Mouse (Mus musculus) forebrain, embryonic 11.5 days (tissue): ENCODE results near the gene Eif5a. TPM values are rescaled to one million over a fixed set of nuclear protein-coding genes. Genes with fewer than 3 reads are reported as not detected.

Experiments used
- ATAC-seq: fragments of 200-750 bp; cut with Nextera tagmentation; replicated peaks from 2 replicates; pipeline ENCODE4 v1.8.0; 2017; ENCODE audit warnings: moderate TSS enrichment; ENCODE audit not compliant: low FRiP score
- DNase-seq: peaks from one replicate; pipeline ENCODE4 v3.0.0-alpha.2; 2017; ENCODE audit warnings: low spot score
- H3K27ac ChIP-seq: fragments of 300-500 bp; sonication (generic); 2 replicates; pipeline ENCODE4 v1.5.1; 2014; ENCODE audit warnings: low read depth, low read length
- H3K27me3 ChIP-seq: fragments of 300-500 bp; sonication (generic); 2 replicates; pipeline ENCODE4 v1.6.1; 2014; ENCODE audit warnings: mild to moderate bottlenecking, low read length, mixed read lengths; ENCODE audit not compliant: control insufficient read depth, insufficient read depth
- H3K36me3 ChIP-seq: fragments of 300-500 bp; sonication (generic); 2 replicates; pipeline ENCODE4 v1.6.1; 2014; ENCODE audit warnings: mild to moderate bottlenecking, low read length, moderate library complexity, mixed read lengths; ENCODE audit not compliant: control insufficient read depth, insufficient read depth
- H3K4me1 ChIP-seq: fragments of 300-500 bp; sonication (generic); replicated peaks from 2 replicates; pipeline ENCODE4 v1.6.1; 2014; ENCODE audit warnings: low read length, mixed read lengths; ENCODE audit not compliant: control insufficient read depth, insufficient read depth
- H3K4me2 ChIP-seq: fragments of 300-500 bp; sonication (generic); 2 replicates; pipeline ENCODE4 v1.6.1; 2014; ENCODE audit warnings: low read depth, mild to moderate bottlenecking, low read length, moderate library complexity, mixed read lengths; ENCODE audit not compliant: severe bottlenecking
- H3K4me3 ChIP-seq: fragments of 300-500 bp; sonication (generic); 2 replicates; pipeline ENCODE4 v1.5.1; 2014; ENCODE audit warnings: low read depth, low read length
- H3K9ac ChIP-seq: fragments of 300-500 bp; sonication (generic); 2 replicates; pipeline ENCODE4 v1.6.1; 2014; ENCODE audit warnings: low read length
- H3K9me3 ChIP-seq: fragments of 300-500 bp; sonication (generic); 2 replicates; pipeline ENCODE4 v1.6.1; 2016; ENCODE audit warnings: low read length, mixed read lengths; ENCODE audit not compliant: control insufficient read depth
- WGBS: fragments of 180-500 bp; shearing (Covaris S2); extraction: QIAGEN DNeasy Blood & Tissue Kit; methylation state at CpG from one replicate; pipeline ENCODE4 v1.1.7; 2014; 5-methylcytosine and 5-hydroxymethylcytosine counted together
- polyA plus RNA-seq: library from polyadenylated mRNA; unstranded; fragments of >200 nt; fragmentation: Nextera tagmentation; extraction: Ambion mirVana; gene quantifications from 2 replicates; pipeline ENCODE4 v1.2.1, GENCODE M21; 2014

The Eif5a gene
- polyA plus RNA-seq, 1 experiment from 2014 or later, result 2,045 TPM

- peaks cover 12% of the 10 kb centered on the region for H3K4me1 ChIP-seq
- DNase-seq (no peak), ATAC-seq (no peak)
- no peak overlapping the region for H3K9ac ChIP-seq
- no peak overlapping the region for H3K4me2 ChIP-seq
- WGBS, result 25% methylated on average over 9 of the region's 9 CpGs
- H3K36me3 ChIP-seq, result no peaks in the 10 kb centered on the region
- H3K9me3 ChIP-seq, result no peaks in the 10 kb centered on the region
- H3K27ac ChIP-seq, result no peak overlapping the region
- peaks cover 30% of the 10 kb centered on the region for H3K27me3 ChIP-seq
- no peak overlapping the region for H3K4me3 ChIP-seq
Measured at GRCm38 (mm10) chr11:69938401-69938979, 16.7 kb upstream of the Eif5a start.

GRCm38 (mm10) chr11:69937834-69938233 lies 16.1 kb upstream of the Eif5a start:
- Histone ChIP-seq H3K27ac (no peak overlapping the region), H3K4me2 (no peak overlapping the region), H3K9ac (no peak overlapping the region), H3K4me3 (no peak overlapping the region), H3K27me3 (peaks cover 30% of the 10 kb centered on the region), H3K4me1 (peaks cover 12% of the 10 kb centered on the region), H3K36me3 (no peaks in the 10 kb centered on the region), H3K9me3 (no peaks in the 10 kb centered on the region)
- ATAC-seq (no peak), DNase-seq (no peak)
- WGBS, result 72% methylated on average over 5 of the region's 5 CpGs

GRCm38 (mm10) chr11:69937385-69937784 lies 15.6 kb upstream of the Eif5a start:
- no peak overlapping the region for H3K9ac ChIP-seq

GRCm38 (mm10) chr11:69936714-69937347 lies 15.1 kb upstream of the Eif5a start:
- Histone ChIP-seq H3K9ac (peak overlapping the region; percentile 68; the same call in 1 of the 2 replicates), H3K36me3 (no peaks in the 10 kb centered on the region), H3K27me3 (peaks cover 30% of the 10 kb centered on the region), H3K9me3 (no peaks in the 10 kb centered on the region), H3K4me1 (peaks cover 12% of the 10 kb centered on the region), H3K4me2 (peak overlapping the region; percentile 99), H3K4me3 (peak overlapping the region; percentile 53), H3K27ac (no peak overlapping the region)
- 43% methylated on average over 9 of the region's 9 CpGs for WGBS
- DNase-seq (no peak), ATAC-seq (no peak)

More at GRCm38 (mm10) chr11:69937385-69937784, 15.6 kb upstream of the Eif5a start:
- H3K9me3 ChIP-seq, result no peaks in the 10 kb centered on the region
- no peaks in the 10 kb centered on the region for H3K36me3 ChIP-seq
- H3K4me2 ChIP-seq, result no peak overlapping the region
- 52% methylated on average over 4 of the region's 4 CpGs for WGBS
- ATAC-seq (no peak), DNase-seq (no peak)
- no peak overlapping the region for H3K27ac ChIP-seq
- no peak overlapping the region for H3K4me3 ChIP-seq
- H3K27me3 ChIP-seq, result peaks cover 30% of the 10 kb centered on the region
- H3K4me1 ChIP-seq, result peaks cover 12% of the 10 kb centered on the region

GRCm38 (mm10) chr11:69936156-69936555 lies 14.4 kb upstream of the Eif5a start:
- ATAC-seq (peak; percentile 45; the same call in 1 of the 2 replicates), DNase-seq (peak; percentile 76)
- H3K4me2 ChIP-seq, result peak overlapping the region; percentile 99
- H3K9me3 ChIP-seq, result no peaks in the 10 kb centered on the region
- peaks cover 12% of the 10 kb centered on the region for H3K4me1 ChIP-seq
- H3K9ac ChIP-seq, result peak overlapping the region; percentile 68
- H3K27ac ChIP-seq, result no peak overlapping the region
- H3K27me3 ChIP-seq, result peaks cover 30% of the 10 kb centered on the region
- H3K36me3 ChIP-seq, result no peaks in the 10 kb centered on the region
- peak overlapping the region; percentile 53 for H3K4me3 ChIP-seq
- 2% methylated on average over 18 of the region's 30 CpGs for WGBS

- Histone ChIP-seq H3K4me1 (peaks cover 12% of the 10 kb centered on the region), H3K27ac (0 out of 2 replicates have a peak within 1 kb of the TSS, but pooled peaks have one; percentile 43), H3K9ac (peak within 1 kb of the TSS; percentile 68), H3K4me3 (peak within 1 kb of the TSS; percentile 53), H3K36me3 (no peaks in the 10 kb centered on the region), H3K4me2 (peak within 1 kb of the TSS; percentile 99), H3K27me3 (peaks cover 30% of the 10 kb centered on the region), H3K9me3 (no peaks in the 10 kb centered on the region)
- DNase-seq (peak; percentile 96), ATAC-seq (peak; percentile 91)
- 2% methylated on average over 37 of the region's 62 CpGs for WGBS
Measured at GRCm38 (mm10) chr11:69935137-69935879, 13.6 kb upstream of the Eif5a start, which contains the start of gene Ybx2. Ybx2 (plus strand) TSS chr11:69935796.

GRCm38 (mm10) chr11:69934681-69935080 lies 12.9 kb upstream of the Eif5a start:
- Histone ChIP-seq H3K4me1 (peaks cover 12% of the 10 kb centered on the region), H3K9me3 (no peaks in the 10 kb centered on the region), H3K4me2 (no peak overlapping the region), H3K27me3 (peaks cover 30% of the 10 kb centered on the region), H3K27ac (0 out of 2 replicates have a peak overlapping the region, but pooled peaks have one; percentile 43), H3K9ac (no peak overlapping the region; the same call in 1 of the 2 replicates), H3K4me3 (no peak overlapping the region), H3K36me3 (no peaks in the 10 kb centered on the region)
- WGBS, result 16% methylated on average over 6 of the region's 6 CpGs
- DNase-seq (no peak), ATAC-seq (no peak)

GRCm38 (mm10) chr11:69934169-69934568 lies 12.4 kb upstream of the Eif5a start:
- no peaks in the 10 kb centered on the region for H3K9me3 ChIP-seq
- peak overlapping the region; percentile 24; the same call in 1 of the 2 replicates for H3K9ac ChIP-seq
- no peak overlapping the region for H3K27ac ChIP-seq
- ATAC-seq (0 out of 2 replicates have a peak, but pooled peaks have one; percentile 40), DNase-seq (peak; percentile 98)
- peaks cover 30% of the 10 kb centered on the region for H3K27me3 ChIP-seq
- H3K4me2 ChIP-seq, result peak overlapping the region; percentile 45
- WGBS, result 2% methylated on average over 18 of the region's 18 CpGs
- H3K36me3 ChIP-seq, result no peaks in the 10 kb centered on the region
- H3K4me3 ChIP-seq, result 0 out of 2 replicates have a peak overlapping the region, but pooled peaks have one; percentile 12
- H3K4me1 ChIP-seq, result peaks cover 12% of the 10 kb centered on the region
